Mouse (Mus musculus) retina, embryonic 14.5 days (tissue): ENCODE data around the gene 1700011L22Rik.

Experiments used
- DNase-seq: peaks from one replicate; pipeline ENCODE4 v3.0.0-alpha.2; 2015; ENCODE audit warnings: low spot score

Gene 1700011L22Rik

DNA sequence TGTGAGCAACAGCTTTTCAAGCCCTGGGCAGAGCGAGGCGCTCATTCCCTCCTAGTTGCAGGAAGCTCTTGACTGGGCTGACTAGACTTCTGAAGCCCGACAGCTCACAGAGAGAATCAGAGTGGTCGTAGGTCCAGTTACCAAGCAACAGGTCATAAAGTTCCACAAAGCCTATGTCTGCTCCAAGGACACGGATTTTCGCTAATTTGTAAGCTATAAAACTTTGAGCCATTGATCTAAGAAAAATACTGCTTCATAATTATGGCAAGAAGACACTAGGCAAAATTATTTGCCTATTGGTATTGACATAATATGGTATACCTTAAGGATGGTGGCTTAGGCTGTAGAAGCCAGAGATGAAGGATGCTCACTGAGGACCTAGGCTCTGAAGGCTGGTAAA is at the start of gene 1700011L22Rik:
Gene 1700011L22Rik (minus strand): TSS at position 101 of the 400 bp plus-strand sequence.
- no peak for DNase-seq

DNA sequence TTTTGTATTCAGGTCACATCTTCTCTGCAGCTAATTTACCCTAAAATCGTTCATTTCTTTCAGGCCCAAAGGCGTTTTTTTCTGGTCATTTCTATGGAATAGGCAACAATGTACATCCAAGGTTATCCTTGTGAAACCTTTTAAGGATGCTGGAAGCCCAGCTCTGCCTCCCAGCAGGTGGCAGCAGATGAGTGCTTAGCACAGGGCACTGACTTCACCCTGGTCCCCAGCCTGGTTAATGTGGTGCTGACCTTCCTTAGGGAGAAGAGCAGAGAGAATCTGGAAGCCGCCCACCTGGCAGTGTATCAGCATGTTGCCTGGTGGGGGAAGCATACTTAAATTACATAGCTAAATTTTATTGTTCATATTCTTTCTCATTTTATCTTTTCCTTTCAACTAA is 49.4 kb upstream of the 1700011L22Rik start:
- DNase-seq = peak; percentile 77

DNA sequence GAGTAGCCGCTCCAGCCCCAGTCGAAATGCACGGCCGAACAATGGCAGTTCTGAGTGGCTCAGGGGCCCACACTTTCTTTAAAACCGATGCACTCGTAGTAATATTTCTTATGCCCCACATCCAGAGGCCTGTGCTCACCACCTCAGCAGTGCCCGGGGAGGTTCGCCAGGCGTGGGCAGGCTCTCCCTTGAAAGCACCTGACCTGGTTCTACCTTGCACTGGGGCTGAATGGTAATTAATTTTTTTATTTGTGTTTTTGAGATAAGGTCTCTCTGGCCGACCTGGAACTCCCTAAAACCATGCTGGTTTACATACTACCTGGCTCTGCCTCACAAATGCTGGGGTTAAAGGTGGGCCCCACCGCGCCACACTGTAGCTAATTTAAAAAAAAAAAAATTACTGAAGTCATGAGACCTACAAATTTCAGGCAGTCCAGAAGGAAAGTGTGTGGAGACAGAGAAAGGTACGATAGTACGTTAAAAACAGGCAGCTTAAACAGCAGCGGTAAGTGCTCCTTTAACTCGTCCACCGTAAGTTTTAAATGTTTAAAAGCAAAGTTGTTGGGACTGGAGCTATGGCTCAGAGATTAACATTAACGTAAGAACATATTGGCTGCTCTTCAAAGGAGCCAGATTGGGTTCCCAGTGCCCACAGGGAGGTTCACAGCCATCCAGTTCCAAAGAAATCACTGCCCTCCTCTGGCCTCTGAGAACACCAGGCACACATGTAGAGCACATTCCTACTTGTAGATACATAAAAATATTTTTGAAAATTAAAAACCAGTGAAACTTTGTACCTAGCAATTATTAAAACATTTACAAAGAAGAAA is 47.1 kb upstream of the 1700011L22Rik start:
- no peak for DNase-seq

DNA sequence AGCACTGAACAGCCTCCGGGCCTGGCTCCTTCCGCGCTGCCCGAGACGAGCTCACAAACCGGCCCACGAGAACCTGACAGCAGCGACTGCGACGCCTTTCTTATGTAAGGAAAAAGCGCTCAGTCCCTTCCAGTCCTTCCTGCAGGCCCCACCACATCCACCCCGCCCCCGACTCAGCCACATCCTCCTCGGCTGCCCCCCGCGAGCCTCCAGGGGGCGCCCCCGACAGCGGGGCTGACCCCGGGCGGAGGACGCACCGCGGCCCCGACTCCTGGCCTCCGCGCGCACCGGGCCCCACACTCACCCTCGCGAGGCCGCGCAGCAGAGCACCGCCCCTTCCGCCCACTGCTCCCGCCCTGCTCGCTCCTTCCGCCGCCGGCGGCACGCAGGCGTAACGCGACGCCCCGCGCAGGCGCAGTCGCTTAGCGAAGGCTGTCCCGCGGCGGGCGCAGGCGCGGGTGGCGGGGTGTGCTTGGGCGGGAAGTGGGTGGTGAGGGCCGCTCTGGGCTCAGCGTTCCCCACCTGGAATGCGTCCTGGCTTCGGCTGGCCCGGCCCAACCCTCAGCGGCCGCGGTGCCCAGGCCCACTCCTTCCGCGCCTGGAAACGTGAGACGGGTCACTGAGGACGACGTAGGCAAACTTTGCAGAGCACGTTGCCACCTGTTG is 46.4 kb upstream of the 1700011L22Rik start, which contains the start of gene Mmaa:
Gene Mmaa (minus strand): TSS at position 328 of the 666 bp plus-strand sequence.
- peak; percentile 98 for DNase-seq

DNA sequence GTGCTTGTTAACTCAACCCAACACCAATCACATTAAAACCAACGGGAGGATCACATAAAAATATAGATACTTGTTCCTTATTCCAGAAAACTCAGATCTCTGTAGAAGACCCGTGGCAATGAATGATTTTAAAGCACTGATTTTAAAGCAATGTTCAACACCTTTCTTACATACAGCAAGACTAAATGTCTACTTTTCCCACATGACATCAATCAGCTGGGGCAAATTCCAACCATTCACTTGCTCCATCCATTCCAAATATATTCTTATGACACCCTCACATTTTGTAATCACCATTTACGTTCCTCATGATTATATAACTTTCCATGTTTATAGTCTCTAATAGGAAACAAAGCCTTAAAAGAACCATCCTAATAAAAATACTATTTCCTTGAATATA is 45.5 kb upstream of the 1700011L22Rik start:
- DNase-seq = no peak

- no peak for DNase-seq
These were observed 44.4 kb upstream of the 1700011L22Rik start for GRCm38 (mm10) chr8:79292712-79293264.

DNA sequence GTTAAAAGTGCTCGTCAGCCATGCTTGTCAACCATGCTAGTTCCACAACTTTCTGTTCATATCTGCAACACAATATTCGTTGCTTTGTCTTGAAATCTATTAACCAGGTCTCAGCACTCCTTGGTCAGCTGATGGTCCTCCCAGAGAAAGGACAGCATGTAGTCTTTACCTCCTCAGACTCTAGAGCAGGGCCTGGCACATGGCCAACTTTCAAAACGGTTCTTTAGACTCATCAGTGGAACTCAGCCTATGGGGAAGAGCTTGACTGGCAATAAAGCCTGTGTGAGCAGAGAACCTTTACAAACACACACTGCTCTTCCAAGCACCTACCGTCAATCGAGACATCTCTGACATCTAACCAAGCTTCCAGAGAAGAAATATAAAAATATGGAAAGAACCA is 41.2 kb upstream of the 1700011L22Rik start:
- no peak for DNase-seq

- no peak for DNase-seq
These were observed 40.3 kb upstream of the 1700011L22Rik start for GRCm38 (mm10) chr8:79288681-79289080.

DNA sequence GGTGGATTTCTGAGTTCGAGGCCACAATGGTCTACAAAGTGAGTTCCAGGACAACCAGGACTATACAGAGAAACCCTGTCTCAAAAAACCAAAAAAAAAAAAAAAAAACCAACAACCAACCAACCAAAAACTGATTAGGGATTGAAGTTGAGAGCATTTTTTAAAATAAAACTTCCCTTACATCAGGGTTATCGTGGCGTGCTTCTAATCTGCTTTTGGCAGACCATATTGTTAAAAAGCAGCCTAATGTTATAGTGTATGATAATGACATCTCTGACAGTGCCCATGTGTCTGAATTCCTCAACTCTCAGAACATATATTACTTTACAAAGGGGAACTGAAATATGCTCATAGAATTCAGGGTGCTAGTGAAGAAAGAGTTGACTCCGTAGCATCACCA is 39.9 kb upstream of the 1700011L22Rik start:
- DNase-seq = no peak

- DNase-seq = no peak
These were observed 38.1 kb upstream of the 1700011L22Rik start for GRCm38 (mm10) chr8:79286424-79286823.

GRCm38 (mm10) chr8:79284626-79285025 is 36.3 kb upstream of the 1700011L22Rik start:
- no peak for DNase-seq

DNA sequence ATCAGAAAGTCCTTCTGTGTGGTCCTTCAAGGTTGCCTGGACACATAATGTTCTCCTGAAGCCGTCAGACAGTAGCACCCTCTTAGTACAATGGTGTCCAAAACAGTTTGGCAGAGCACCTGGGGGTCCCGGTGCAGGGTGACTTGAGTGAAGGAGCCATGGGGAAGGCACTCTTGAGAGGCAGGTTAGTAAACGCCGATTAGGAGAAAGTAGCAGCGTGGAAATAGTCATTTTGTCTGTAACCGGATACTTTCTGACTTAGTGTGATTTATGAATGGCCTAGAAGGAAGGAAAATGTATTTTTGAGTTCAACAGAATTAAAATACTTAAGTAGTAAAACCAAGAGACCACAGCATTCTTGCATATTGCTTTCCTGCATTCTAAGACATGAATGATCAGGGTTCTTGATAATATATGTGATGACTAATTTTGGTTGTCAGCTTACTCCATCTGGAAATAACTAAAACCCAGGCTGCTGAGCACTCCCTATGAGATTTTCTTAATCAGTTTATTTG is 33.1 kb upstream of the 1700011L22Rik start:
- DNase-seq = no peak

DNA sequence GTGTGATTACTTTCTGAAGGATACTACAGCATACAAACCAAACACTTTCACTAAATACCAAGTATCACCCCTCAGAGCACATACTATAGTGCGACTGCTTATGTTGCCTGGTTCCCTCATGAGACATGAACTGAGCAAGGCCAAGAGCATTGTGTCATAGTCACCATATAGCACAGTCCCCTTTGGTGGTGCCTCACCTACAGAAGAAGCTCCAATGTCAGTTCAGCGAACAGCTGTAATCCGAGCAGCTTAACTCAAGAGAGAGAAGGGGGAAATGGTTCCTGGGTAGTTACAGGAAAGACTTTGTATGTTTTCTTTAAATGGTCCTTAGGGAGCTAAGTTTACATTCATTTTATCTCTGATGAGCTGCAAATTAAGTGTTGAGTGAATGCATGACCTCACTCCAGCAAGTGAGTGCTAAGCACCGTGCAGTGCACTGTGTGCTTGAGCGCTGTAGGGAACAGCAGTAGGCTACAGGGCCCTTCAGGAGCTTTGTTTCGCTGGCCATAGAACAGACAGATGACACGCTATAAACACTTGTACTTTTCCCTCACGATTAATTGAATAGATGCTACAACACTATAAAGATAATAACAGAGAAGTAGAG is 29.0 kb upstream of the 1700011L22Rik start:
- DNase-seq = no peak

DNA sequence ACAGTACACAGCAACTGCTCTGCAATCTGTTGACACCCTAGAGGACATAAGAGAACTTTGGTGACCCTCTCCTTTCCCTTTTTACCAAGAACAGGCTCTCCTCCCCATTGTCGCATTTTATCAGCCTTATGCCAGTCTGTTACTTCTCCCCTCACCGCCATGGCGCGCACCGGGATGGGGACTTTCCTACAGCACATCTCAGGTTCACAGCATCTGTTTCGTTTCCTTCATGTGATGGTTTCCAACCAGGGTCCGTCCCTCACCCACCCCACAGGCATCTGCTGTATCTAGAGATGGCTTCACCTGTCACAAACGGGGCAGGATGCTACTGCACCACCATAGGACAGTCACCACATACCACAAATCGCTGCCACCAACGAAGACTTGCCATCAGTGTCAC is 26.6 kb upstream of the 1700011L22Rik start:
- no peak for DNase-seq

DNA sequence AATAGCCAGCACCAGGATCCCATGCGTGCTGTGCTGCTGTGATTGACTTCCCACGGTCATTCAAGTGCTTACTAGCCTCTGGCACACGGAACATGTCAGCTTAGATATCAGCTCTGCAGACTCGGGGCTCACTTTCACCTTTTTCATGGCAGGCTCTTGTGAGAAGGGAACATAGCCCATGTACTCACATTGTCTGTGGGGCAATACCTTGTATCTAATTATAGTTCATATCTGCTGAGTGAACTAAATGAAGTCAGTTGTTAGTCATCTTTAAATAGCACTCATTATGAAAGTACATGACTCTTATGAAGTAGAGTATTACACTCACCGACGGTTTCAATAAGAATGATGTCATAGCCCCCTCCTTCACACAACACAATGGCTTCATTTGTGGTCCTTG is 25.4 kb upstream of the 1700011L22Rik start:
- DNase-seq = no peak

DNA sequence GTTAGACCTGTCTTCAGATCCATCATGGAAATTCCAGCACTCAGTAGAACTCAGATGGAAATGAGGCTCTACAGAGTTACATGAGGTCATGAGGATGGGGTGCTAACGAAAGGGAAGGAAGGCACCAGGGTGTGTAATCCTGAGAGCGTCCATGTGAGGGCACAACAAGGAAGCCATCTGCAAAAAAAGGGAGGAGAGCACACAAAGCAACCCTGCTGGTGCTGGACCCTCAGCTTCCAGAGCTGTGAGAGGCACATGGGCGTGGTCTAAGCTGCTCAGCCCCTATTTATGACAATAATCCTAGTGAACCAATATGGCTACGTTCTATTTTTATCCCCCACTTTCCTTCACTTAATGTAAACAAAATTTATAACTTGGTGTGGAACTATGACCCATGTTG is 24.3 kb upstream of the 1700011L22Rik start:
- no peak for DNase-seq

DNA sequence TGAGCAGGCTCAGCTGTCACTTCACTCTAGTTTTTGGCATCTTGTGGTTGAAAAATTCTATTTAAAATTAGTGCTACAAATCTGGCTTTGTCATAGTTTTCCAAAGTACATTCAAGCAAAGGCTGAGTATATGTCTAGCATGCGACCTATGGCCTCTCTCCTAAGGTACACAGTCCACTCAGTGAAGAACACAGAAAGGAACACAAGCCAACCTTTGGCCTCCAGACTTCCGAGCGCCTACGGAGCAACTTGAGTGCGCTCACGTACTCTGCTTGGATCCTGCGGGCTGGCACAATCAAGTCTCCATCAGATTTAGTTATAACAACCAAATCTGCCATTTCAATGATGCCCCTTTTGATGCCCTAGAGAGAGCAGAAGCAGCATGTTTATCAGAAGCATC is 20.6 kb upstream of the 1700011L22Rik start:
- DNase-seq = no peak

DNA sequence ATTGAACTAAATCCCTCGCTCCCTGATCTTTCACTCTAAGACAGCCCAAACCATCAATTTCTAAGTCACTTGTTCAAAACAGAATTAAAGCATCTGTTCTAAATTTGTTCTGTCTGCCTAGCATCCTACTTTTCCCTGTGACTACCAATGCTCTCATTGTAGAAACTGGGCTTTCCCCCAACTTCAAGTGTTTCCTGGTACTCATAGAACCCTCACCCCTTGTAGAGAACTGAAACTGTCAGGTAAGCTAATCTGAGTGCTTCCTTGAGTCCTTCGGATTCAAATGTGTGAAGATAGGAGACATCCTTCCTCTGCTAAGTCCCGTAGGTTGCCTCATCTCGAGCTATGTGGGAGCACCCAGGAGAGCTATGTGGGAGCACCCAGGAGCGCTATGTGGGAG is 13.6 kb upstream of the 1700011L22Rik start:
- DNase-seq = no peak

DNA sequence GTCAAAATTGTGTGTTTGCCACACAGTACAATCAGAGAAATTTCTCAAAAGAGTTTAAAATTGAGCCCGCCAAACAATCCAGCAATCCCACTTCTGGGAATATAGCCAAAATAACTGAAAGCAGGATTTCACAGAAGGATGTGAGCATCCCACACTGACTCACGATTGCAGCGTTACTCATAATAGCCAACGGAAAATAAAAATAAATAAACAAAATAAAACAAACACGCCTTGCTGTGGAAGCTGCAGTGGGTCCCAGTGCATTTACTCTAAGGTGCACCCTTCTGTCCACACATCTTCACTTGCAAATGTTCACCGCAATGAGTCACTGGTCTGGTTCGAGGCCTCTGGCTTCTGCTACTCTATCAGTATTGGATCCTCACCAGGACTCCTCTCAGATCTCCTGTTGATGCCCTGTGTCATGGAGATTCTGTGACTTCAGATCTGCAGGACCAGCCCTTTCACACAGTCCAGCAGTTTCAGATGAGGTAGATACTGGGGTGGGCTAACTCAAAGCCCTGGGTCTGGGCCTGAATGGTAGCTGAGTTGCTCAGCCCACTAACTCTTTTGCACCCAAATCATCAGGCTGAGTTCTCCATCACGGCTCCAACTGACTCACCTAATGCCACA is 7.8 kb upstream of the 1700011L22Rik start:
- DNase-seq = no peak

GRCm38 (mm10) chr8:79253742-79254141 is 5.4 kb upstream of the 1700011L22Rik start:
- no peak for DNase-seq

- no peak for DNase-seq
These were observed 4.9 kb downstream of the 1700011L22Rik start for GRCm38 (mm10) chr8:79243422-79243821.

- no peak for DNase-seq
These were observed 8.4 kb downstream of the 1700011L22Rik start for GRCm38 (mm10) chr8:79239996-79240395.
